Mouse (Mus musculus) C2C12 (cell line): Measurements from ENCODE around the gene Ppard. TPM values are rescaled to one million over a fixed set of nuclear protein-coding genes. Genes with fewer than 3 reads are reported as not detected.

Experiments used
- H3K27me3 ChIP-seq: one replicate; pipeline ENCODE4 v1.6.1; 2011; ENCODE audit not compliant: control insufficient read depth, insufficient read depth, insufficient read length
- H3K36me3 ChIP-seq: one replicate; pipeline ENCODE4 v1.6.1; 2011; ENCODE audit not compliant: control insufficient read depth, insufficient read depth
- H3K4me3 ChIP-seq: one replicate; pipeline ENCODE4 v1.5.1; 2011; ENCODE audit warnings: mild to moderate bottlenecking, control low read depth; ENCODE audit not compliant: poor library complexity, insufficient read depth, severe bottlenecking
- H3K79me2 ChIP-seq: one replicate; pipeline ENCODE4 v1.6.1; 2011; ENCODE audit not compliant: control insufficient read depth, insufficient read depth
- H3K79me3 ChIP-seq: one replicate; pipeline ENCODE4 v1.6.1; 2011; ENCODE audit warnings: low read depth, control low read depth
- H3ac ChIP-seq: one replicate; pipeline ENCODE3; 2011; ENCODE audit warnings: low read depth; ENCODE audit not compliant: control insufficient read depth, insufficient read length
- CEBPB ChIP-seq: IDR thresholded peaks from one replicate; pipeline ENCODE4 v1.6.1; 2011; ENCODE audit warnings: low read depth, mild to moderate bottlenecking, control low read depth, moderate library complexity
- CTCF ChIP-seq: IDR thresholded peaks from one replicate; pipeline ENCODE4 v1.5.1; 2011; ENCODE audit not compliant: control insufficient read depth, insufficient read depth, insufficient read length
- FOSL1 ChIP-seq: IDR thresholded peaks from one replicate; pipeline ENCODE4 v1.8.0; 2011; ENCODE audit warnings: mild to moderate bottlenecking, low read length; ENCODE audit not compliant: poor library complexity, insufficient read depth, severe bottlenecking
- MAX ChIP-seq: IDR thresholded peaks from one replicate; pipeline ENCODE4 v1.6.1; 2011; ENCODE audit warnings: mild to moderate bottlenecking, control low read depth
- MYOD1 ChIP-seq: IDR thresholded peaks from one replicate; pipeline ENCODE4 v1.6.1; 2011; ENCODE audit warnings: low read depth; ENCODE audit not compliant: control insufficient read depth, insufficient read length
- MYOG ChIP-seq: IDR thresholded peaks from one replicate; pipeline ENCODE4 v1.6.1; 2011; ENCODE audit not compliant: control insufficient read depth, insufficient read length; ENCODE audit errors: extremely low read depth
- USF1 ChIP-seq: IDR thresholded peaks from one replicate; pipeline ENCODE4 v1.6.1; 2011; ENCODE audit warnings: low read depth, mild to moderate bottlenecking, control low read depth, moderate library complexity
- polyA plus RNA-seq: library from polyadenylated mRNA; unstranded; fragments of >200 nt; fragmentation: generic; extraction: Trizol; gene quantifications from one replicate; pipeline ENCODE4 v1.2.1, GENCODE M21; 2012; ENCODE audit warnings: missing spikeins

Gene Ppard
- polyA plus RNA-seq, 1 experiment, result 24.7 TPM

- Histone ChIP-seq H3K36me3 (no peaks in the 10 kb centered on the region), H3K79me3 (no peaks in the 10 kb centered on the region)
- TF ChIP-seq MAX (no peak), FOSL1 (no peak), MYOD1 (no peak), CEBPB (no peak), MYOG (no peak), USF1 (no peak), CTCF (no peak)
Observed at GRCm38 (mm10) chr17:28208314-28208612, 24.2 kb upstream of the Ppard start.

GRCm38 (mm10) chr17:28209457-28210110 lies 22.9 kb upstream of the Ppard start:
- Histone ChIP-seq H3K79me3 (no peaks in the 10 kb centered on the region), H3ac (no peak overlapping the region), H3K36me3 (no peaks in the 10 kb centered on the region), H3K4me3 (no peak overlapping the region), H3K27me3 (no peaks in the 10 kb centered on the region), H3K79me2 (no peaks in the 10 kb centered on the region)
- TF ChIP-seq CTCF (no peak), FOSL1 (no peak), USF1 (no peak), MYOD1 (no peak)

More at GRCm38 (mm10) chr17:28208314-28208612, 24.2 kb upstream of the Ppard start:
- Histone ChIP-seq H3K27me3 (no peaks in the 10 kb centered on the region), H3ac (no peak overlapping the region), H3K4me3 (no peak overlapping the region), H3K79me2 (no peaks in the 10 kb centered on the region)

- H3K27me3 ChIP-seq, result no peaks in the 10 kb centered on the region
- H3ac ChIP-seq, result no peak overlapping the region
- no peak for TF ChIP-seq MAX
- no peak for TF ChIP-seq FOSL1
- no peak for TF ChIP-seq MYOG
- TF ChIP-seq USF1, result no peak
- no peak for TF ChIP-seq MYOD1
- no peak overlapping the region for H3K4me3 ChIP-seq
- H3K79me3 ChIP-seq, result no peaks in the 10 kb centered on the region
- no peaks in the 10 kb centered on the region for H3K36me3 ChIP-seq
- no peaks in the 10 kb centered on the region for H3K79me2 ChIP-seq
Observed at GRCm38 (mm10) chr17:28211921-28212341, 20.6 kb upstream of the Ppard start.

- H3ac ChIP-seq, result no peak overlapping the region
- H3K4me3 ChIP-seq, result no peak overlapping the region
- H3K27me3 ChIP-seq, result no peaks in the 10 kb centered on the region
- TF ChIP-seq CEBPB (no peak), MYOG (no peak), FOSL1 (no peak), MAX (no peak), USF1 (no peak), CTCF (no peak), MYOD1 (no peak)
- no peaks in the 10 kb centered on the region for H3K36me3 ChIP-seq
- H3K79me2 ChIP-seq, result no peaks in the 10 kb centered on the region
- no peaks in the 10 kb centered on the region for H3K79me3 ChIP-seq
Observed at GRCm38 (mm10) chr17:28212391-28212790, 20.1 kb upstream of the Ppard start.

GRCm38 (mm10) chr17:28213236-28213635 lies 19.3 kb upstream of the Ppard start:
- H3K4me3 ChIP-seq, result no peak overlapping the region
- H3K27me3 ChIP-seq, result no peaks in the 10 kb centered on the region
- H3ac ChIP-seq, result no peak overlapping the region
- H3K79me2 ChIP-seq, result no peaks in the 10 kb centered on the region
- H3K79me3 ChIP-seq, result no peaks in the 10 kb centered on the region
- H3K36me3 ChIP-seq, result no peaks in the 10 kb centered on the region
- TF ChIP-seq MYOD1 (no peak), CEBPB (no peak), MYOG (no peak), FOSL1 (no peak), MAX (no peak), USF1 (no peak)

- Histone ChIP-seq H3K36me3 (no peaks in the 10 kb centered on the region), H3ac (no peak overlapping the region), H3K79me2 (no peaks in the 10 kb centered on the region), H3K27me3 (no peaks in the 10 kb centered on the region), H3K4me3 (no peak overlapping the region), H3K79me3 (no peaks in the 10 kb centered on the region)
- TF ChIP-seq MAX (no peak), CEBPB (no peak), MYOG (no peak), FOSL1 (no peak), MYOD1 (no peak), USF1 (no peak), CTCF (no peak)
Observed at GRCm38 (mm10) chr17:28216791-28217190, 15.7 kb upstream of the Ppard start.
